Mouse (Mus musculus) kidney, adult 2 months (tissue): ENCODE data around the gene Chrm3.
"Not testable (repeated sequence)": the region's sequence is repeated elsewhere in the genome, so short reads cannot be mapped to it uniquely, and the experiment has no call there.

Experiments
- CTCF ChIP-seq: fragments of 200-500 bp; conservative IDR thresholded peaks from 2 replicates; pipeline ENCODE4 v1.5.1; 2011; ENCODE audit warnings: low read depth, mild to moderate bottlenecking, control low read depth, low read length, moderate library complexity, mixed read lengths; ENCODE audit not compliant: insufficient read depth, insufficient read length
- POLR2A ChIP-seq: fragments of 200-500 bp; IDR thresholded peaks from one replicate; pipeline ENCODE4 v1.6.1; 2011; ENCODE audit warnings: low read depth, low read length, control low read depth

- not testable (repeated sequence) for TF ChIP-seq CTCF, POLR2A
These were observed 14.8 kb upstream of the Chrm3 start for GRCm38 (mm10) chr13:10375487-10375886.
